Mouse (Mus musculus): Measurements from ENCODE around the gene Pitpnc1.
"Not testable (repeated sequence)": the region's sequence is repeated elsewhere in the genome, so short reads cannot be mapped to it uniquely, and the experiment has no call there.

The Pitpnc1 gene

GRCm38 (mm10) chr11:107470521-107471041, at the start of gene Pitpnc1:
TSS of gene Pitpnc1 (minus strand) at chr11:107470699.
- peak; percentile 84 for DNase-seq

GRCm38 (mm10) chr11:107518645-107519429, 48.3 kb upstream of the Pitpnc1 start:
- no peak for DNase-seq

DNA sequence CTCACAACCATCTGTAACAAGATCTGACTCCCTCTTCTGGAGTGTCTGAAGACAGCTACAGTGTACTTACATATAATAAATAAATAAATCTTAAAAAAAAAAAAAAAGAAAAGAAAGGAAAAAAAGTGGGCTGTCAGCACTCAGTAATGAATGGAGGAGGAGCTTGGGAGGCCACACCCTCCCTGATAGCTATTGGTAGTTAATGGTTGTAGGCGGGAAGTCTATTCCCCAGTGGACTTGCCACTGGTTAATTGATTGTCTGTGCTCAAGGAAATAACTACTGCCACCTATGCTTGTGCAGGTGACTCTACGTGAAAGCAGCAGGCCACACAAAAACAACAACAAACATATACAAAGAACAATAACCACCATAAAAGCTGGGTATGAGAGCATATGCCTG, 45.9 kb upstream of the Pitpnc1 start:
- no peak for DNase-seq

GRCm38 (mm10) chr11:107513047-107513446, 42.5 kb upstream of the Pitpnc1 start:
- no peak for DNase-seq

- DNase-seq, result peak; percentile 47
Observed at GRCm38 (mm10) chr11:107511954-107512353, 41.5 kb upstream of the Pitpnc1 start.

- DNase-seq, result no peak
Observed at GRCm38 (mm10) chr11:107510362-107511269, 40.1 kb upstream of the Pitpnc1 start.

DNA sequence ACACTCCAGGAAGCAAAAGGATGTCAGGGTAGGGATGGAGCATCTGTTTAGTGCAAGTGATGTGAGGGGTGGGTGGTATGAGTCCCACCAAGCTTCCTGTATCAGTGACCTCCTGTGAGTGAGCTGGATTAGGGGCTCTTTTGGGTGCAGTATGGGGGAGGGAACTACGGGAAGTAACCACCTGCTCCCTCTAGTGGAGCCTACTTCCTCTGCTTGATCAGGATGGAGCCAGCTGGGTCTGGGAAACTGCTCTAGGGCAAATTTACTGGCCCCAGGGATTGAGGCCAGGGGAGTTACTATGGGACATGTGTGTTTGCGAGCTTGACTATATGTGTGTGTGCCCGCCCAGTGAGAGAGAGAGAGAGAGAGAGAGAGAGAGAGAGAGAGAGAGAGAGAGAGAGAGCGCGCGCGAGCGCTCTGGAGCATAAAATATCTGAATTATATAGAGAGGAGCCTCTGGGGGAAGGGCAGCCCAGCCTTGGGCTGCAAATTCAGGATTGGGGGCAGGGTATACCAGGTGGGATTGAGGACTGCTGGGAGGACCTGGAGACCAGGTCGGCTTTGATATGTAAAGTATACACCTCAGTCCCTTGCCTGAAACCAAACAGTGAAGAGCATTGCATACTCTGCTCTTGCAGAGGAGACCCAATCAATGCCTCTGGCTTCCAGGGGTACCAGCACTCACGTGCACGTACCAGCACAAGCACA, 39.3 kb upstream of the Pitpnc1 start:
- DNase-seq, result no peak

DNA sequence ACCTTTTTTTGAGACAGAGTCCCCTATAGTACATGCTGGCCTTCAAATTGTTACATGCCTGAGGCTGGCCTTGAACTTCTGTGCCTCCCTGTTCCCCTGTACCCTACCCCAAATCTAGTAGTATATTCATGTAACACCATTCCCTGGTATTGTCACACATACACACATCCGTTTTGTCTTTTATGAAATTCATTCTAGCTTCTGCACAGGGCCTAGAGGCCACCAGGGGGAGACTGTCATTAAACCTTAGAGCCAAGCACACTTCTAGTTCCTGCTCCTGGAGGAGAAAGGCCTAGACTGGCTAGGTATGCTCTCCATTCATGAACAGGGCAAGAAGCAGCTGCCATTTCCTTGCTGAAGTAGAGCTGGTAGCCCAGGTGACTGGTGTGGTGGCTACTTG, 35.8 kb upstream of the Pitpnc1 start:
- no peak for DNase-seq

GRCm38 (mm10) chr11:107504364-107504763, 33.9 kb upstream of the Pitpnc1 start:
- not testable (repeated sequence) for DNase-seq

GRCm38 (mm10) chr11:107502801-107503200, 32.3 kb upstream of the Pitpnc1 start:
- DNase-seq, result no peak

- DNase-seq, result no peak
Observed at GRCm38 (mm10) chr11:107484341-107484740, 13.8 kb upstream of the Pitpnc1 start.

DNA sequence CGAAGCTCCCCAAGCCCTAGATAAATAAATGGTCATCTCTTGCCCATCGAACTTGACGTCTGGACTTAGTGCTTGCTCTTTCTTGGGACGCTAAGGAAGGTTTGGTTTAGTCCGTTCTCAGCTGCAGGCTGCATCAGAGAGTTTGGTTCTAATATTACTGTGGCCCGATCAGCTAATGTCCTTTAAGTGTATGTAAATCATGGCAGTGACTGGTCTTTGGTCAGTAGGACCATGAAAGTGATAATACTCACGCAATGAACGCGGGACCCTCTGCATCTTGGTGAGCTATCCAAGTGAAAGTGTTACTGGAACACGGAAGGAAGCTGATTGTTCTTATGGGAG, 9.3 kb upstream of the Pitpnc1 start:
- DNase-seq, result no peak

- peak; percentile 94 for DNase-seq
Observed at GRCm38 (mm10) chr11:107479053-107479861, 8.8 kb upstream of the Pitpnc1 start, which contains the start of gene Psmd12. TSS of gene Psmd12 (plus strand) at chr11:107479484.

DNA sequence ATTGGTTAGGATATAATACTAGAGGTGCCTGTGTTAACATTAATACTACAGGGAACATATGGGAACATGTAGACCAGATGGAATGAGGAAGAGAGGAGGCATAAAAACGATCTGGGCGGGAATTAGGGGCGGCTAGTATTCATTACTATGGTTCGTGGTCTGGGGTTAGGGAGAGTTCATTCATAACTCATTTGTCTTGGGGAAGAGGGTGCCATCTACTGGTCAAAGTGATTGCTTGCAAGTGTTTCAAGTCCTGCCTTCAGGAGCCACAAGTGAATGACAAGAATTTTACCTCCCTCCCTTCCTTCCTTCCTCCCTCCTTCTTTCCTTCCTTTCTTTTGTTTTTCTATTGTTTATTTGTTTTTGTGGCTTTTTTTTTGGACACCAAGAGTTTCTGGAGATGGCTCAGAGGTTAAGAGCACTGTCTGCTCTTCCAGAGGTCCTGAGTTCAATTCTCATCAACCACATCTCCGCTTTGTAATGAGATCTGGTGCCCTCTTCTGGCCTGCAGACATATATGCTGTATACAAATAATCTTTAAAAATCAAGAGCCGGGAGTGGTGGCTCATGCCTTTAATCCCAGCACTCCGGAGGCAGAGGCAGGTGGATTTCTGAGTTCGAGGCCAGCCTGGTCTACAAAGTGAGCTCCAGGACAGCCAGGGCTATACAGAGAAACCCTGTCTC, 2.8 kb upstream of the Pitpnc1 start:
- DNase-seq, result peak; percentile 58

DNA sequence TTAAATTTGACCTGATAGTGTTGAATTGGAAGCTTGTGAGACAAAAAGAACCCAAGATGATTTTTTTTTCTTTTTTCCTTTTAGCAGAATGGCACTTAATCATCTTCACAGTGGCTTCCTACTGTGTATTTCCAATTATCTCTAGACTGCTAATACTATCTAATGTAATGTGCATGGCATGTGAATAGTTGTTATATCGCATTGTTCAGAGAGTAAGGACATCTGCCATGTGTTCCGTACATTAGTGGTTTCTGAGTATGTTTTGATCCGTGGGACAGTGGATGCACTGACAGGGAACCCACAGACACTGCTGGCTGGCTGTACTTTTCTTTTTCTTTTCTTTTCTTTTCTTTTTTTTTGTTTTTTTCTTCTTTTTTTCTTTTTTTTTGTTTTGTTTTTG, 1.8 kb upstream of the Pitpnc1 start:
- no peak for DNase-seq

- DNase-seq, result no peak
Observed at GRCm38 (mm10) chr11:107471071-107471720, 697 bp upstream of the Pitpnc1 start.

DNA sequence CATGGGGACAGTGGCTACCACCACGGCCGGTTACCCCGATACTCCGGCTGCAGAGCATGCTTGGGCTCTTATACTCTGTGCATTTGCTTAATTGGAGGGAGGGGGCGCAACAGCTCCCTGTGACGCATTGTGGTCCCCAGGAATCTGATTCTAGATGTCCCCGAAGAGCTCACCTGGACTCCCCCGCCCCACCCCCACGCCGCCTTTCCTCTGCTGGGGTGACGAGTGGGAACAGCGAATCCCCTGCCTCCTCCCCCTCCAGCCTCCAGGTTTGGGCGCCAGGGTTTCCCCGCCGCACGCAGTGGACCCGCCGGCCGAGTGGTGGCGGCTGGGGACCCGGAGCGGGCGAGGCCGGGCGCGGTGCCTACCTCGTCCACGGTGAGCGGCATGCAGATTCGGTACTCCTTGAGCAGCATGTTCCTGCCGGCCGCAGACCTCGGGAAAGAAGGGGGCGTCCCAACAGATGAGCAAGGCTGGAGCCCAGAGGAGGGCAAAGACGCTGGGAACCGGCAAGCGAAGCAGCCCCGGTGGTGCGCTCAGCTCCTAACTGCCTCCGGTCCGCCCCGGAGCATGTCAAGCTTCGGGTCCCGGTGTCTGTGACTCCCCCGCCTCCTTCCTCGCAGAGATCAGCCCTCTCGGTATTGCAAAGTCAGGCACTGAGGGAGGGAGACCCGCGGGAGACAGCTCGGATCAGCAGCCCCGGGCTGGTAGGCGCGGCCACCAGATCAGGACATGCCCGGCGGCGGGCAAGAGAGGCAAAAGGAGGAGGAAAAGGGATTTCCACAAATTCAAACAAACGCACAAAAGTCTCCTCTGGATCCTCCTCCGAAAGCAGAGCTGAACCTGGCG, 752 bp downstream of the Pitpnc1 start:
- peak; percentile 68 for DNase-seq

GRCm38 (mm10) chr11:107469031-107469522, 1.4 kb downstream of the Pitpnc1 start:
- peak; percentile 76 for DNase-seq

- DNase-seq, result no peak
Observed at GRCm38 (mm10) chr11:107468252-107469030, 2.1 kb downstream of the Pitpnc1 start.

Measured in cerebellum, adult 8-10 months (tissue).